Mouse (Mus musculus) spleen, postnatal 4 days (tissue): ENCODE data around the gene Krtap1-3.
"Not testable (repeated sequence)": the region's sequence is repeated elsewhere in the genome, so short reads cannot be mapped to it uniquely, and the experiment has no call there.

Experiments used
- DNase-seq, 2 experiments: peaks; one replicate each; pipeline ENCODE4 v3.0.0; 2022; ENCODE audit warnings: low spot score in 2 of 2

Gene Krtap1-3

DNA sequence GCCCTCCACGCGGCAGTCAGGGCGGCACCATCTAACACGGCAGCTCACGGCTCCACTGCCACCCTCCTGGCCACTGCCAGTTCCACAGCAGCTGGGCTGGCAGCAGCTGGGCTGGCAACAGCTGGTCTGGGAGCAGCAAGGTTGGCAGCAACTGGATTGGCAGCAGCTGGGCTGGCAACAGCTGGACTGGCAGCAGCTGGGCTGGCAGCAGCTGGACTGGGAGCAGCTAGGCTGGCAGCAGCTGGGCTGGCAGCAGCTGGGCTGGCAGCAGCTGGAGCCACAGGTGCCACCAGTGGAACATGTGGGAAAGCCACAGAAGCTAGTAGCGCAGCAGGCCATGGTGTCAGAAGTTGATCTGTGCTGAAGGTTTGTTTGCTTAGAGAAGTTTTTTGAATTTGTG is at the start of gene Krtap1-3:
Krtap1-3 (minus strand) TSS at position 359 of the 400 bp plus-strand sequence.
- DNase-seq: no peak

DNA sequence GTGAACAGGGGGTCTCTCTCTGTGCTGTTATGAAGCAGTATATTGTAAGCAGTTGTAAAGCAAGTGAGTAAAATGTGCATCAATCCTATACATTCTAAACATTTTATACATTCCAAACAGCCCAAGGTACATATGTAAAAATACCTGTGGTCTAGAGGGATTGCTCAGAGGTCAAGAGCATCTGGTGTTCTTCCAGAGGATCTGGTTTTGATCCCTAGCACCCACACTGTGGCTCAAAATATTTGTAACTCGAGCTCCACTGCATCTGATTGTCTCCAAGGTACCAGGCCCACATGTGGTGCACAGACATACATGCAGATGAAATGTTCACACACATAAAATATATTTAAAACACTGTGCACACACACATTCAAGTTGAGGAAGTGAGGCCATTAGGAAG is 49.8 kb upstream of the Krtap1-3 start:
- DNase-seq: no peak

DNA sequence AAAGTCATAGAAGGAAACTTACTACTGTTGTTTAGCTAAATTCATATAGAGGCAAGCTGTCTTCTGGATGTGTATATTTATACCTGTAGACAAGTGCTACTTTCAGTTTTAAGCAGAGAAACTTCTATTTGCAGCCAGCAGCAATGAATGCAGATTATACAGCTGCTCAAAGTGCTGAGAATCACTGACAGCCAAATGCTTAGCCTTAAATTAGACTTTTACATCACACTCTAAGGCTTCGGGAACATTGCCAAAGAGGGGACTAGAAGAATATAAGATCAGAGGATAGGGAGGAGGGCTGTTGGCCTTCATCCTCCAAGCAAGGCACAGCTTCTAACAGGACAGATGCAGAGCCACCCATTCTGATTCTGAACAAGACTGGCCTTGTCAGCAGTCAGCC is 45.9 kb upstream of the Krtap1-3 start:
- DNase-seq: no peak

- no peak for DNase-seq
Measured at GRCm38 (mm10) chr11:99634653-99635134, 43.6 kb upstream of the Krtap1-3 start, which contains the start of gene Krtap4-2. Krtap4-2 (minus strand) TSS chr11:99635084.

- DNase-seq: no peak
Measured at GRCm38 (mm10) chr11:99633293-99633692, 42.2 kb upstream of the Krtap1-3 start.

DNA sequence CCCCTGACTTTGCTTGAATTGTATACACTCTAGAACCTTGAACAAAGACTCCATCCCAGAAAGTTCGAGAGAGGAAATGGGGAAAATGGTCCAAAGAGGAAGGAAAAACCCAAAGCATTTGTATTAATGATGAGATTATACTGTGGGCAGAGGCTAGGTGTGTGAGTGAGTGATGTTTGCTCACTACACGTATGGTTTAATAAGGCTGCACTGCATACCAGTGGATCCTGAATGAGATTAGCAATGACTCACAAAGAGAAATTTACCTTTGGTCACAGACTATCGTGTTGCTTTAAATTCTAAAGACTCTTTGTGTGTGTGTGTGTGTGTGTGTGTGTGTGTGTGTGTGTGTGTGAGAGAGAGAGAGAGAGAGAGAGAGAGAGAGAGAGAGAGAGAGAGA is 39.8 kb upstream of the Krtap1-3 start:
- DNase-seq: no peak

- no peak for DNase-seq
Measured at GRCm38 (mm10) chr11:99628138-99628537, 37.0 kb upstream of the Krtap1-3 start, which contains the start of gene Krtap4-1. Krtap4-1 (minus strand) TSS chr11:99628238.

- no peak for DNase-seq
Measured at GRCm38 (mm10) chr11:99620335-99620734, 29.2 kb upstream of the Krtap1-3 start, which contains the start of gene Gm11562. Gm11562 (minus strand) TSS chr11:99620435.

DNA sequence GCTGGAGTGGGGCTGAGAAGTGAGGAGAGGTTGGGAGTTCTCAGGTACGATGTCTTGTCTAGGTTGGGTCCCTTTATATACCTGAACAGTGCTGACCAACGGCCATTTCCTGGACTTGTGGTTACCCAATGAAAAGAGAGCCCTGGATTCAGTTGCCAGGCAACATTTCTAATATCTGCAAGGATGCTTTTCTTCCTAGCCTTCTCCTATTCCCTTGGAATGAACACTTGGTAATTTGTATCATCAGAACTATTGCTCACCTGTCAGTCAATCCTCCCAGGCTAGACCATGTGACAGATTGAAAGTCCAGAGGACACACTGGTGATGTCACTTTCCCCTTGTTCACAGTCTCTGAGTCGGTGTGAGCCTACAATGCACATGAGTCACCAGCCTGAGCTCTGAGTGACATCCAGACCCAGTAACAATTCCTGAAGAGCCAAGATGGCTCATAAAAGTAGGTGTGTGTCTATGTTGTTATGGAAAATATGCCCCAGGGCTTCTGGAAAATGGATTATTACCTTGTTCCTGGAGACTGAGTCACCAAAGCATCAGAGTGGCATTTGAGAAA is 23.7 kb upstream of the Krtap1-3 start, which contains the start of gene Krtap2-4:
Krtap2-4 (minus strand) TSS at position 51 of the 568 bp plus-strand sequence.
- no peak for DNase-seq

- not testable (repeated sequence) for DNase-seq
Measured at GRCm38 (mm10) chr11:99610089-99610488, 18.9 kb upstream of the Krtap1-3 start, which contains the start of gene Gm11937. Gm11937 (minus strand) TSS chr11:99610189.

GRCm38 (mm10) chr11:99609126-99609525 is 18.0 kb upstream of the Krtap1-3 start:
- no peak for DNase-seq

GRCm38 (mm10) chr11:99603208-99603607 is 12.1 kb upstream of the Krtap1-3 start, which contains the start of gene Gm11938:
Gm11938 (minus strand) TSS chr11:99603308.
- DNase-seq: not testable (repeated sequence)

DNA sequence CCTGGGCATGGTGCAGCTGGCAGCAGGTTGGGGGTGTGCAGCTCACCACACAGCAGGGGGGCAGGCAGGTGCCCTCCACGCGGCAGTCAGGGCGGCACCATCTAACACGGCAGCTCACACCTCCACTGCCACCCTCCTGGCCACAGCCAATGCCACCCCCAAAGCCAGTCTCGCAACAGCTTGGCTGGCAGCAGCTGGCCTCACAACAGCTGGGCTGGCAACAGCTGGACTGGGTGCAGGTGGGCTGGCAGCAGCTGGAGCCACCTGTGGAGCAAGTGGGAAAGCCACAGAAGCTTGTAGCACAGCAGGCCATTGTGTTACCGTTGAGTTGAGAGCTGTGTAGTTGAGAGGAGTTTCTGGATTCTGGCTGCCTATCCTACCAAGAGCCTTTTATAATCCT is 6.6 kb upstream of the Krtap1-3 start, which contains the start of gene Krtap9-3:
Krtap9-3 (minus strand) TSS at position 364 of the 400 bp plus-strand sequence.
- DNase-seq: not testable (repeated sequence)

DNA sequence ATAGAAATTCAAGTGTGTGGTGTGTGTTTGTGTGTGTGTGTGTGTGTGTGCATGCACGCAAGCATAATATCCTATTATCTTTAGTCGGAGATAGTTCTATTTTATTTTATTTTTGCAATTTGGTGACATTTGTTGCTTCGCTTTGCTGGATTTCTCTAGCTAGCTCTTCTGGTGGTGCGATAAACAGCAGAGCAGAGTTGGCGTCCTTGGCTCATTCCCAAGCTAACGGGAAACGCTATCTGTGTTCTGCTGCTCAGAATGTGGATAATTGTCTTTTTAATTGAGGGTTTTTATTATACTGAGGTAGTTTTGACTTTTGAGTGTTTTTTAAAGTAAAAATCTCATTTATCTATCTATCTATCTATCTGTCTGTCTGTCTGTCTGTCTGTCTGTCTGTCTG is 6.0 kb downstream of the Krtap1-3 start:
- no peak for DNase-seq

DNA sequence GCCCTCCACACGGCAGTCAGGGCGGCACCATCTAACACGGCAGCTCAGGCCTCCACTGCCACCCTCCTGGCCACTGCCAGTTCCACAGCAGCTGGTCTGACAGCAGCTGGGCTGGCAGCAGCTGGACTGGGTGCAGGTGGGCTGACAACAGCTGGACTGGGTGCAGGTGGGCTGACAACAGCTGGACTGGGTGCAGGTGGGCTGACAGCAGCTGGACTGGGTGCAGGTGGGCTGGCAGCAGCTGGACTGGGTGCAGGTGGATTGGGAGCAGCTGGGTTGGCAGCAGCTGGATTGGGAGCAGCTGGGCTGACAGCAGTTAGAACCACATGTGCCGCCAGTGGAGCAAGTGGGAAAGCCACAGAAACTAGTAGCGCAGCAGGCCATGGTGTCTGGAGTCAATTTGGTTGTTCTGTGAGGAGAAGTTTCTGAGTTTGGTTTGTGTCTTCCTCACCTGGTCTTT is 7.9 kb downstream of the Krtap1-3 start, which contains the start of gene Krtap1-4:
Krtap1-4 (minus strand) TSS at position 410 of the 460 bp plus-strand sequence.
- no peak for DNase-seq

- DNase-seq: no peak
Measured at GRCm38 (mm10) chr11:99581564-99581963, 9.6 kb downstream of the Krtap1-3 start.

DNA sequence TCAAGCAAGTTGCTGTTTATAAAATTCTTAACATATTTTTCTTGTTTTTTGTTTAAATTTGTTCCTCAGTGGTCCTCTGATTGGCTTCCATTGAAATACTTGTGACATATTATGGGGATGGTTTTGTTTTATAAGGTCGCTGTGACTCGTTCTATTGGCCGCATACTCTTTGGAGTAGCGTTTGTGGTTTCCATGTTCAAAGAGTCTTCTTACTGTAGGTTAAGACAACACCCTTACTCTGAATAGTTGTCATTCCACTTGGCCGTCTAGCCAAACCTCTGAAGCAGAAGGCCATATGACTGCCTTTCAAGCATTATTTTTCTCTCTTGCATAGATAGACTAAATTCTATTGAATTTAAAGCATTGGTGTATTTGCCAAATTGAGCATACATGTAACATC is 10.1 kb downstream of the Krtap1-3 start:
- DNase-seq: no peak

- DNase-seq: no peak
Measured at GRCm38 (mm10) chr11:99580636-99581035, 10.5 kb downstream of the Krtap1-3 start, which contains the start of gene Krtap1-5. Krtap1-5 (minus strand) TSS chr11:99581016.

DNA sequence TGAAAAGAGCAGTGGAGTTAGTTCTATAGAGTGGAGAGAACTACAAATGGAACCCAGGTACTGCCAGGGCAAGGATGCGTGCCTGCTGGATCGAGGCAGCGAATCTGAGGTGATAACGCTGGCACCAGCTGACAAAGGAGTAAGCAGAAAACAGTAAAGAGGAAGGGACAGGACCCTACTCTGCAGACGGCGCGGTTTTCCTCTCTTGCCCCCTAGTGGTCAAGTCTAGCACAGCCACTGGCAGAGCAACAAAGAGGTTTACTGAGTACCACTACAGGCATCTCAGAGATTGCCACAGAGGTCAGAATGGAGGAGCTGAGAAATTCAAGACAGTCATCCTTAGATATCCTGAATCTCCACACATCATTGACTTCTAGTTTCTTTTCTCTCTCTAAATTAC is 17.0 kb downstream of the Krtap1-3 start:
- DNase-seq: peak; percentile 25 to 78

DNA sequence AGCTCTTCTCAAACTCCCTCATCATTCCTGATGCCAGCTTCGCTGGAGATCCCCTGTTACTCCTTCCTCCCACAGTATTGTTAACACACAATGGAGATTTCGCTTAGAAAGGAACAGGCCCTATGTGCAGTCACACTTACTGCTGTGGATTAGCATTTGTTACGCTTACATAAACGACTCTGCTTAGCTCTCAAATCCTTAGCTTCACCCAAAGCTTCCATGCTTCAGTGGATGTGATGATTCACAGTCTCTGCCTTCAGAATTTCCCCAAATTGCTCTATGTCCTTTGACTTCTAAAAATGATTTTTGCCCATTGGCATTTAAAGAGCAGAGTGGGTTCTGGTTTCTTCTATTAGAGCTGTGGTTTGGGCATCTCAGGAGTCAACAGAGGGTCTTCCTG is 18.0 kb downstream of the Krtap1-3 start:
- DNase-seq: no peak

DNA sequence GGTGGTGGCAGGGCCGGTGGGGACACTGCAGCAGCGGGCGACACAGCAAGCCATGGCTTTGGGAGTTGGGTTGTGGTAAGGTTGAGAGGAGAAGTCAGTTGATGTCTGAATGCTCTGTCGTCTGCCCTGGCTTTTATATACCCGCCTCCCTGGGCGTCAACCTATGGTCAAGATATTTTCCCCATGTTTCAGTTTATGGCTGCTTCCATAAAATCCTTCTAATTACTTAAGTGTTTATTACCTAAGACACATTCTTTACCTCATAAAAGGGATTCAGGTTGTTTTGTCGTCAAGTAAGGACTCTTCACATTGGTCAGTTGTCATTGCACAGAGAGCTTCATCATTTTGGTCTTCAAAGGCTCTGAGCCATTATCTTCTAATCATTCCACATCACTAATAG is 24.6 kb downstream of the Krtap1-3 start, which contains the start of gene Krtap3-1:
Krtap3-1 (minus strand) TSS at position 101 of the 400 bp plus-strand sequence.
- no peak for DNase-seq

- no peak for DNase-seq
Measured at GRCm38 (mm10) chr11:99562580-99562979, 28.6 kb downstream of the Krtap1-3 start.

- DNase-seq: no peak
Measured at GRCm38 (mm10) chr11:99559366-99559765, 31.8 kb downstream of the Krtap1-3 start, which contains the start of gene Gm11939. Gm11939 (minus strand) TSS chr11:99559466.
